Mouse (Mus musculus): ENCODE results near the gene Tmem217.
"Not testable (repeated sequence)": the region's sequence is repeated elsewhere in the genome, so short reads cannot be mapped to it uniquely, and the experiment has no call there.

Tmem217 gene

DNA sequence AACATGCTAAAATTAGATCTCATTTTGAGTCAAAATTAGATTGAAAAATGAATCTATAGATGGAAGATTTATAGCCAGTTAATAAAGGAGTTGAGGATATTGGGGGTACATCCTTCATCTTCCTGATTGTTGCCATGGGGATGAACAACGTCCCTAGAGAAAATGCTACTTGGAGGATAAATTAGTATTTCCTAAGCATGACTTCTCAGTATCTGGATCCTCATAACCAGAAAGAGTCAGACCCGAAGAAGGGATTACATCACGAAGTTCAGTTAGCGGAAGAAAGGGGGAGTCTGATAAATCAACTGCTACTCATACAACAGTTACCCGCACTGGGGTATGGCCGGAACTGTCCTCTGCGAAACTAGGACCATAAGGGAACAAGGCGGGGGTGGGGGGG, 3.2 kb downstream of the Tmem217 start:
- no peak for DNase-seq (ENCODE audit: low spot score in 2 of 2)

DNA sequence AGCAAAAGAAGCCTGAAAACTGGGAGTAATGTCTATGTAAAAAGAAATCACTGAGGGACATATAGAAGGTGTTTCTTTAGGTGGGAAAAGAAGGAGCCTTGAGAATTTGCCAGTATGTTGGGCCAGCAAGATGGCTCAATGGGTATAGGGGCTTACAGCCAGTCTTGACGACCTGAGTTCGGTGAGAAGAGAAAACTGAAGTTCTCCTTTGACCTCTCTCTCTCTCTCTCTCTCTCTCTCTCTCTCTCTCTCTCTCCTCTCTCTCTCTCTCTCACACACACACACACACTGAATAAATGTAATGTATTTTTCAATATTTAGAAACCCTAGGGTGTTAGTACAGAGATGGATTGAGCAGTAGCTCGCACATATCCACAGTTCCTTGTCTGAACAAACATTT, 3.7 kb downstream of the Tmem217 start:
- no peak for DNase-seq (ENCODE audit: low spot score in 2 of 2)

DNA sequence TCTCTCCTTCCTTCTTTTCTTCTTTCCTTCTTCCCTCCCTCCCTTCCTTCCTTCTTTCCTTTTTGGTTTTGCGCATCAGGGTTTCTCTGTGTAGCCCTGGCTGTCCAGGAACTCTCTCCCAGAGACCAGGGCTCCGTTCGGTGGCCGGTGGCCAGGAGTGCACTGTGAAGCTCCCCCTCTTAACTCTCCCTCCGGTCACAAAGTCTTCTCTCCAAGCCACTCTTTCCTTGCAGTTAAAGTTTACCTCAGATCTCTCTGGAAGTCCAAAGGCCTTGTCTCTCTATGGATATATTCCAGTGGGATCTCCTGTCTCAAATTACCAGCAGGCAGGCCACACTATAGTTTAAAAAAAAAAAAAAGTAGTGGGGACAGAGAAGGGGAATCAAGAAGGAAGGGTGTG, 6.9 kb downstream of the Tmem217 start:
- no peak for DNase-seq (ENCODE audit: low spot score in 2 of 2)

DNA sequence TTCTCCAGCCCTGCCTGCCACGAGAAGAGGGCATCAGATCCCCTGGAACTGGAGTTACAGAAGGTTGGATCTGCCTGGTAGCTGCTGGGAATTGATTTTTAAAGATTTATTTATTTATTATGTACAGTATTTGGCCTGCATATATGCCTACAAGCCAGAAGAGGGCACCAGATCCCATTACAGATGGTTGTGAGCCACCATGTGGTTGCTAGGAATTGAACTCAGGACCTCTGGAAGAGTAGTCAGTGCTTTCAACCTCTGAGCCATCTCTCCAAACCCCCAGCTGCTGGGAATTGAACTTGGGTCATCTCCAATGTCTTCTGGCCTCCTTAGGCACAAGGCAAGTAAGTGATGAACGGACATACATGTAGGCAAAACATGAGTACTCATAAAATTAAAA, 8.1 kb downstream of the Tmem217 start:
- DNase-seq (ENCODE audit: low spot score in 2 of 2), result no peak

DNA sequence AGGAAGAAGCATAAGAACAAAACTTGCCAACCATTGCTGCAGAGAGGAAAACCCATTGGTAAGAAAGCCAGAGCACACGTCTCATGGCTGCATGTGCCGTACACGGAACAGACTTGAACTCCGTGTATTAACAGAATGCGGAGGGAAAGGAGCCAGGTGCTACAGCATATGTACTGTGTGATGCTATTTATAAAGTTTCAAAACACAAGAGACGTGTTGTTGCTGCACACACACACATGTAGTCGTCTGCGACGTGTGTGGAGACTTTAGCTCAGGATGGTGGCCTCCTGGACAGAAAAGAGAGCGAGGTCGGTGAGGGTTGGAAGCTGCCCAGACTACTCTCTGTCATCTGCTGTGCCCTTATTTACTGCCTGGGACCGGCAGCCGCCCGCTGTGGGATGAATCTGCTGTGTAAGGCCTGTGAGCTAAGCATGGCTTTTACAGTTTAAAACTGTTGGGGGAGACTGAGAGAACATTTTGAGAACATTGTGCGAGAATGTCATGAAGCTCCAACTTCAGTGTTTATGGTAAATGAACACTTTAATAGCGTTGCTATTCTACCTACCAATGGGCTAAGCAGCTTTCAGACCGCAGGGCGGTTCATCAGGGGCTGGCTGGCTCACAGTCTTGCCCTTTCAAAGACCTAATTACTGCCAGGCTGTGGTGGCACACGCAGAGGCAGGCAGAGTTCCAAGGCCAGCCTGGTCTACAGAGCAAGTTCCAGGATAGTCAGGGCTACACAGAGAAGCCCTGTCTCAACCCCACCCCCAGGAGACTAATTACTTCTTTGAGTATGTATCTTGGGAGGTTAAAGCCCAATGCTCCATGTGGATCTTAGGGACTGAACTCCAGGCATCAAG, 9.1 kb downstream of the Tmem217 start:
- DNase-seq (ENCODE audit: low spot score in 2 of 2), result no peak

DNA sequence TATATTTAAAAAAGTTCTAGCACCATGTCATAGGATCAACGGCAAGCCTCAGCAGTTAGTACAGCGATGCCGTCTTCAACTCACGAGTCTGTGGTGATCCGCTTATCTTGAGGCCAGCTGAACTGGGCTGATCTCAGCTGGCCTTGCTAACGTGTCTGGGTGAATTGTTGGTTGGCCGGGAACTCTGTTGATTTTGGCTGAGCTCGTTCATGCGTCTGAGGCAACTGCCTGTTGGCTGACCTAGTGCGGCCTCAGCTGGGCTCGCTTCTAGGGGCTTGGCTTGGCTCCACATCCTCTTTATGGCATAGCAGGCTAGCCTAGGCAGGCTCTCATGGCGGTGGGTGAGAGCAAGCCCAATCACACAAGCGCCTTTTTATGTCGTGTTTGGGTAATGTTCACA, 10.8 kb downstream of the Tmem217 start:
- no peak for DNase-seq (ENCODE audit: low spot score in 2 of 2)

DNA sequence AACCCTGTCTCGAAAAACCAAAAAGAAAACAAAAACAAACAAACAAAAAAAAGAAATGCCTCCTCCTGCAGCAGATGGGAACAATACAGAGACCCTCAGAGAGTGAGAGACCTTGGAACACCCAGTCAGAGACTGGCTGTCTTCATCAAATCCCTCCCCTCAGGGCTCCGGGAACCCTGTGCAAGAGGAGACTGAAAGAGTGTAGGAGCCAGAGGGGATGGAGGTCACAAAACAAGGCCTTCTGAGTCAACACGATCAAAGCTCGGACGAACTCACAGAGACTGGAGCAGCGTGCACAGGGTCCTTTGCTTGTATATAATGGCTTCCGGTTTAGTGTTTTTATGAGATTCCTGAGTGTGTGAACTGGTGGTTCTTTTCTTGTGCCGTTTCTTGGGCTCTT, 11.8 kb downstream of the Tmem217 start:
- no peak for DNase-seq (ENCODE audit: low spot score in 2 of 2)

DNA sequence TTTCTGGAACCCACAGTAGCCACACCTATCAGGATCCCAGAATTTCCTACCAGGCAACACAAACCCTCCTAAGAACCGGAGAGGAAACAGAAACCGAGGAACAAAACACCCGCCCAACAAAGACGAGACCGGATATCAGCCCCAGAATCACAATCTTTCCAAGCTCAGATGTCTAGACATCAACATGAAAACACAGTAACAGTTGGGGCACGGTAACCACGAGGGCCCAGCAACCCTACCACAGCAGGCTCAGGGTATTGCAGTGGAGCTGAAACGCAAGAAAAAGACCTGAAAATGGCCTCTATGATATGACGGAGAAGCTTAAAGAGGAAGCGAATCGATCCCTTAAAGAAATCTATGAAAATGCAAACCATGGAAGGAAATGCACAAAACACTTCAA, 18.3 kb downstream of the Tmem217 start:
- no peak for DNase-seq (ENCODE audit: low spot score in 2 of 2)

DNA sequence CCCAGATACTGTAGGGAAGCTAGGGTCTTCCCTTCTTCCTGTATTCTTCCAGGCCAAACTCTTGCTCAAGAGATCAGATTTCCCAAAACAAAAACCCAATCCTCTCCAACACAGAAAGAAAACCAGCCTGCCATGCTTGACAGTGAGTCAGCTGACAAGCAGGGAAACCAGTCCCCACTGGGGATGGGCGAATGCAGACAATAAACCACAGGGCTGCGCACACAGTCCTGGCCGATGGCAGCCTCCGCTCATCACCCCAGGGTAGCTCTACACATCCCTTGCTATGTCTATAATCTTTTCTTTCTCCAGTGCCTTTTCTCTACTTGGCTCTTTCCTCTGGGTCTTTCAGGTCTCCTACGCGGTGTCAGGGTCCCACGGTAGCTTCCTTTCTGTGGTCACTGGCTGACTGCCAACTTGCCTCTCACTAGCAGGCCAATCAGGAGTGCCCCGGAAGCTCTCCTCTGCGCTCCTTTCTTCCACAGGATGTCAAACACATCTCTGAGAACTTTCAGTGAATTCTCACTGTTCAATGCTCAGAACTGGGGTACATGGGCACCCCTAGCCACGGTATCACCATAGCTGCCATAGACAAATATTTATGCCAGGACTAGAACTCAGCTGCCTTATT, 20.3 kb downstream of the Tmem217 start:
- no peak for DNase-seq (ENCODE audit: low spot score in 2 of 2)

DNA sequence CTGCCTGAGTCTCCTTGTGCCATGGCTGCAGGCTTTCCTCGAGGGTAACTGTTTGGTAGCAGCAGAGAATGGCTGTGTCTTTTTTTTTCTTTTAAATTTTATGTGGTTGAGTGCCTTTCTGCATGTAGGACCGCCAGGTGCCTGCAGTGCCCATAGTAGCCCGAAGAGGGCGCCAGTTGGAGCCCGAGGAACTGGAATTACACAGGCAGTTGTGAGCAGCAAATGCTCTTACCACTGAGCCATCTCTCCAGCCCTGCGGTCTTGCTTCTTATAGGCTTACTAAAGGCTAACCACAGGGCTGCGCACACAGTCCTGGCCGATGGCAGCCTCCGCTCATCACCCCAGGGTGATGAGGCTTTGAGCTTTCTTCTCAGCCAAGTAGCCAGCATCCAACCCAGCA, 20.9 kb downstream of the Tmem217 start:
- no peak for DNase-seq (ENCODE audit: low spot score in 2 of 2)

DNA sequence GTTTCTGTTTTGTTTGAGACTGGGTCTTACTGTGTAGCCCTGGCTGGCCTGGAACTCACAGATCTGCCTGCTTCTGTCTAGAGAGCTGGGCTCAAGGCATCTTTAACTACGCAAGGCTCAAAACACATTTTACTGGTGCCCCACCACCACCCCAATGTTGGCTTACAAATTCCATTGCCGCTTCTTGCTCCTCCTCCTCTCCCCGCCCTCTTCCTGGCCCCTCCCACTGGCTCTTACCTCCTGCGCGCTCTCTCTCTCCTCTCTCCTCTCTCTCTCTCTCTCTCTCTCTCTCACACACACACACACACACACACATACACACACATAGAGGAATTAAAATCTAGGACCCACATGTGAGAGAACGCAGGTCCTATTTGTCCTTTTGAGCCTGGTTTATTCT, 21.7 kb downstream of the Tmem217 start:
- DNase-seq (ENCODE audit: low spot score in 2 of 2), result no peak

DNA sequence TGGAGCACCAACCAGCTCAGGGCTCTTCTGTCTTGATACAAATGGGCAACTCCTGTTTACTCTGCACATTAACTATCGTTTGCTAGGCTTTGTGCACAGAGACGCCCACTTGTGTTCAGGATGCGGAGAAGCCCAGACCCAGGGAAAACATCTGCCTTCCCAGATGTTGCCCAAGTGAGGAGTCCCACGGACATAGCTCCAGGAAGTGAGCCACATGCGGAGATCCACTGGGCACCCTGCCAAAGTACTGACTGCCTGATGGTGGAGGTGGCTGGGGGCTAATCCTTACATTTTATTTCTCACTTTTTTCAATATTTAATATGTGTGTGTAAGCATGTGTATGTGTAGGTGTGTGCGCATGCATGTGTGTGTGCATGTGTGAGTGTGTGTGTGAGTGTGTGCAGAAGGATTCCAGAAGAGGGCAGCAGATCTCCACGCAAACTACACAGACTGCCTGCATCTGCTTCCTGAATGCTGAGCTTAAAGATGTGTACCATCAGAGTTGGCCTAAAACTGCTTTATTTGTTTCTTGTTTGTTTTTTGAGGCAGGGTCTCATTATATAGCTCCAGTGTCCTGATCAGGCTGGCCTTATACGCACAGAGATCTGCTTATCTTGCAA, 23.5 kb downstream of the Tmem217 start:
- DNase-seq (ENCODE audit: low spot score in 2 of 2), result no peak

DNA sequence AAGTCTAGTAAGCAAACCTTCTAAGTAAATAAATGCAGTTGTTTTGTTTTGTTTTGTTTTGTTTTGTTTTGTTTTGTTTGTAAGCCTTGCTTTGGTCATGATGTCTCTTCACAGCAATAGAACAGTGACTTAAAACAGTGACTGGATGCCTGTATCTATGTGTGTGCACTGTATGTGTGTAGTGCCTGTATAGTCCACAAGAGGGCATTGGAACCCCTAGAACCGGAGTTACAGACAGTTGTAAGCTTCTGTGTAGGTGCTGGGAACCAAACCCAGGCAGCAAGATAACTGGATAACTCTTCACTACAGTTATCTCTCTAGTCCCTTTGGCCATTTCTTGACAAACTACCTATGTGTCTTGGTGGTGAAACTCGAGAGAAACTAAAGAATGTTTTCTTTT, 26.6 kb downstream of the Tmem217 start:
- DNase-seq (ENCODE audit: low spot score in 2 of 2), result no peak

DNA sequence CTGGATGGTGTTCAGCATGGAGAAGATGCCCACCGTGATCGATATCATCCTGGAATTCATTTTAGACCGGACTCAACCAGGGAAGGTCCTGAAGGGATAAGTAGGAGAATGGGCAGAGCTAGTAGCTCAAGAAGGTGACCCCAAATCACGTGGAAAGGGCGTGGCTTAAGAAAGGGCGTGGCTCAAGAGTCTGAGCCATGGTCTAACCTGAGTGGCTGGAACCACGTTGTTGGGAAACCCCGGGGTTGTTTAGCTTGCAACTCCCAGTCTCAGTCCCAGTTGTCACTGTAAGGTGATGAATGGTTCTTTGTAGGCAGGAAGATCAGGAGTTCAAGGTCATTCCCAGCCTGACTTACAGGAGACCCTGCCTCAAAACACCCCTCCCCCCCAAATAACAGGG, 32.5 kb downstream of the Tmem217 start:
- no peak for DNase-seq (ENCODE audit: low spot score in 2 of 2)

DNA sequence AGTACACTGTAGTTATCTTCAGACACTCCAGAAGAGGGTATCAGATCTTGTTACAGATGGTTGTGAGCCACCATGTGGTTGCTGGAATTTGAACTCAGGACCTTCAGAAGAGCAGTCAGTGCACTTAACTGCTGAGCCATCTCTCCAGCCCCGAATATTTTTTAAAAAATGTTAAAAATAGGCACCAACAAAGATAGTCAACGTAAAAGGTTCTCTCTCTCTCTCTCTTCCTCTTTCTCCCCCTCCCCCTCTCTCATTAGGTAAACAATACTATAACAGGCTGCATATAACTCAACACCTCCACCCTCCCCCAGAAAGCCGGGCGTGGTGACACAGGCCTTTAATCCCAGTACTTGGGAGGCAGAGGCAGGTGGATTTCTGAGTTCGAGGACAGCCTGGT, 33.5 kb downstream of the Tmem217 start:
- DNase-seq (ENCODE audit: low spot score in 2 of 2), result not testable (repeated sequence)

DNA sequence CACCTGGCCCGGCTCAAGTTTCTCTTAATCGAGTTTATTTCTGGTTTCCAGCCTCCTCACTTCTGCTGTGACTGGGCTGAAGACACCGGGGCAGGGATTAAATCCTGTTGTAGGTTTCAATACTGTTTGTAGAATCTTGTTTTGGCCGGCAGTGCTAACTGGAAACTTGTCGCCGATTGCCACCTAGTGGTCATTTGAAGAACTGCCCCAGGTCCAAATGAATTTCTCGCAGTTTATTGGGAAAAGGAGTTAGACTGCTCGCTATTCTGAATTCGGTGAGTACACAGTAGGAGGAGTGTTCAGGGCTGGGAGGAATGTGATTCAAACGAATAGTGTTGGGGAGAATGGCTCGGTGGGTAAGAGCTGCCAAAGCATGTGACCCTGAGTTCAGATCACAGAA, 37.8 kb downstream of the Tmem217 start:
- peak; percentile 90 to 92 for DNase-seq (ENCODE audit: low spot score in 2 of 2)

DNA sequence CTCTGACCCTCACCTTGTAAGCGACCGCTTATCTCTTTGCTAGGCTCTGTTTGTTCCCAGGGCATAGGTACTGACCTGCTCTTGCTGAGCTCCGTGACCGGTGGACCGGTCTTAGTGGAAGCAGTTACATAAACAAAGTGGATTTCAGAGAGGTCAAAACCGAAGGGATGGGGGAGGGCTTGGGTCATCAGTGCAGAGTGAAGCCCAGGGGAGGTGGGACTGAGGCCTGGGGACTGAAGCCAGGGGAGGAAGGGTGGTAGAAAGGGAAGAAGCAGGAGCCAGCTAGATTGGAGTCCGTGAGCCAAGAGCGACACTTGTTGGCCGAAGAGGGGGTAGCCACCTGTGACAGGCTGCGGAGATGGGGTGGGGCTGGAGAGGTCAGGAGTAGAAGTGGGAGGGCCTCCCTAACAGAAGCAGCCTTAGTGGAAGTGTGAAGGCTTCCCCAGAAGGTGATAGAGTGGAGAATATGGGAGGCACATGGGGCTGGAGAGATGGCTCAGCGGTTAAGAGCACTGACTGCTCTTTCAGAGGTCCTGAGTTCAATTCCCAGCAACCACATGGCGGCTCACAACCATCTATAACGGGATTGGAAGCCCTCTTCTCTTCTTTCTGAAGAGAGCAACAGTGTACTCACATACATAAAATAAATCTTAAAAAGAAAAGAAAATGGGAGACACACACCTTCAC, 39.0 kb downstream of the Tmem217 start:
- no peak for DNase-seq (ENCODE audit: low spot score in 2 of 2)

DNA sequence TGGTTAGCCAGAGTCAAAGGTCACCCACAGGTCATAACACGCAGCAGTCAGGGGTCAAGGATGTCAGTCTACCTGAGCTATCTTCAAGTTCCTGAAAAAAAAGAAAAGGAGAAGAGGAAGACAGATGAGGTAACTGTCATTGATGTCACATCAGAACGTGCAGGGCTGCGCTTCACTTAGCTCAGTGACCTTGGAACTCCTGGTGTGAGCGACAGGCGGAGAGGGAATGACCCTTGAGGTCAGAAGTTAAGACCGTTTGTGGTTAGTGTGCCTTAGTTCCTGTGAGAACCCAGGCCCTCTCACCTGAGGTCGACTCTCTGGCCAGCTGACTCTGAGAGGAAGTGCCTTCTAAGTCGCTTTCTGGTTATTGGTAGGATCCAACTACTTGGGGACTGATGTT, 41.5 kb downstream of the Tmem217 start:
- no peak for DNase-seq (ENCODE audit: low spot score in 2 of 2)

DNA sequence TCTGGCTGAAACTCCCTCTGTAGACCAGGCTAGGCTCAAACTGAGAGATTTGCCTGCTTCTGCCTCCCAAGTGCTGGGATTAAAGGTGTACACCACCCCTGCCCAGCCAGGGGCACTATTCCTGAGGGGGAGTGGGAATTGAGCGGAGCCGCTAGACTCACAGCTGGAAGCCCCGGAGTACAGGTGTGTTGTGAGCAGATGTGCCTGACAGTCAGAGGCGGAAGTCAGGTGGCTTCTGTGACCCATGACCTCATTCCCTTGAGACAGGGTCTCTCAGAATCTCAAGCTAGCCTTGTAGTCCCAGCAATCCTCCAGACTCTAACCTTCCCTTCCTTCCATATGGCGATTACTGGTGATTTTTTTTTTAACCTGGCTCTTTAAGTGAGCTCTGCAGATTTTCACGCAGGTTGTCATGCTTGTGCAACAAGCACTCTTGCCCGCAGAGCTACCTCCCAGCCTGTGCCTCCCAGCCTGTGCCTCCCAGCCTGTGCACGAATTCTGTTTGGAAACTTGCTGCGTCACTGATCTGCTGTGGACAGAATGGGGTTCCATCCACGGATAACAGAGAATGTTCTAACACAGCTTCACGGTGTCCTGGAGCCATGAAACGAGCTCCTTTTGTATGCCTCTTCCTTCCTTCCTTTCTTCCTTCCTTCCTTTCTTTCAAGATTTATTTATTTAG, 43.1 kb downstream of the Tmem217 start:
- DNase-seq (ENCODE audit: low spot score in 2 of 2), result no peak

DNA sequence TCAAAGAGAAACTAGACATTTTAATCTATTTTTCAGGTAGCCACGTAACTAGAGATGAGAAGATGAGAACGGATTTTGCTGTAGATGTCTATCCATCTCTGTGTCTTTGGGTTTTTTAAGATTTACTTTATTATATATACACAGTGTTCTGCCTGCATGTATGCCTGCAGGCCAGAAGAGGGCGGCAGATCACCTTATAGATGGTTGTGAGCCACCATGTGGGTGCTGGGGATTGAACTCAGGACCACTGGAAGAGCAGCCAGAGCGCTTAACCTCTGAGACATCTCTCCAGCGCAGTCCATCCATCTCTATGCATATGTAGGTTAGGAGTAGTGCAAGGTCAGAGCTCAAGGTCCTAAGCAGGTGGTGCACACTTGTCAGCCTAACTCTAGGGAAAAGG, 48.5 kb downstream of the Tmem217 start:
- no peak for DNase-seq (ENCODE audit: low spot score in 2 of 2)

DNA sequence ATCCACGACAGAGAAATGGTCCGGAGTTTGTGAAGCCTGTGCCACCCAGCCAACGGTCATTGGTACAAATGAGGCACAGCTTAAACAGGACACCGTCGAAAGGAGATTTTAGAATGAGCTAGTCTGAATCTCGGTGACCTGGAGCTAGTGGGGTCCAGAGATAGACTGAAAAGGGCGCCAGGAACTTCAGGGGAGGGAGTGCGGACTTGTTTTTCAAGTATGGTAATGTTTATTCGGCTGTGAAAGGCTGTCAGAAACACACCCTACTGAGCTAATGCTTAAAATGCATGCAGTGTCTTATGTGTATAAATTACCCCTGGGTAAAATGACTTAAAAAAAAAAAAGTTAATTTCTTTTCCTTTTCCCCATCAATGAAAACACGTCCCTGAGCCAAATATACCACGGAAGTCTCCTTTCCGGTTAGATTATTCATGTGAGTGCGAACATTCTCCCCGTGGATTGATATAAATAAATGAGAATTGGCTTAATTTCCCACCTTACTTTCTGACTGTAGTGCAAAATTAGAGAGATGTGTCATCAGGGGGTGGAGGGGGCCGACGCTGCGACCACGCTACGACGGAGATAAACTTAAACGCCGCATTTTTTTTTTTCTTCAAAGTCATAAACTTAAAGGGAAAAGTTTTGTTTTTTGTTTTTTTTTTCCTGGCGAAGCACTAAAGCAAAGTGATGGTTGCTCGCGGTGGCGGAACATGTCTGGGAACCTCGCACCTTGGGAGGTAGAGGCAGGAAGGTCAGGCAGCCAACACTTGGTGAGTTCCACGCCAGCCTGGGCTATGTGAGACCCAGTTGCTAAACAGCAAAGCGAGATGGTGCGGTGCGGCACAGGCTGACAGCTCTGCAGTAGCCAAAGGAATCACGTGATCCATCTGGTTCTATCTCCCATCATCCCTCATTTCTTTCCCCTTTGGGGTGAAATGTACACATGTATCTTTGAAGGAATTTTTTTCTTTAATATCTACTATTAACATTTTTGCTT, 49.2 kb downstream of the Tmem217 start:
- peak in 1 of 2 experiments; percentile 18 for DNase-seq (ENCODE audit: low spot score in 2 of 2)
